ENCODE assay signal across 26 mouse cellular contexts in the genomic region with DNA sequence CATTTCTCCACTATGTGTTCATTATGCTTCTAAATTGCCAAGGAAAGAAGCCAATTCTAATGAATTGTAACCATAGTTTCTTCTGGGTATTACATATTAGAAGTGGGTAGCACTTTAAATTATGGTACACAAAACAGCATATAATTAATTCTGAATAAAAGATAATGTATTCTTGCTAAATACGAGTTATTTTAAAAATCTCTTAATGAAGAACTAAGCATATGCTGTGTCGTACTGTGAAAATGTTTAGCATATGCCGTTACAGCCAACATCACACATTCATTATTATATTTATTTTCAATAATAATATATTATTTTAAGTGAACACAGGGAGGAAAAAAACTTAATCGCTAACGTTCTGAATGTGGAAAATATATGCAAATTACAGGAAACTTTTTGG. TPM values are rescaled to one million over a fixed set of nuclear protein-coding genes. Genes with fewer than 3 reads are reported as not detected.
DNase-seq lines count a peak whose midpoint lies in the region; ATAC-seq and TF ChIP-seq lines count a peak whose summit lies in the region.
"Had no signal": no experiment of that assay in that cellular context is flagged by ENCODE, and none has a peak within 500 bp of the region (broad histone marks: within the 10 kb centered on the region; RNA-seq: fewer than 3 reads in every experiment).

No protein-coding gene starts in this region.

- no peak overlapping the region for H3K27ac ChIP-seq in forebrain, embryonic 13.5 days
- no peak overlapping the region for H3K27ac ChIP-seq in forebrain, embryonic 12.5 days
- H3K27ac ChIP-seq in forebrain, embryonic 15.5 days (replicated peaks) = no peak overlapping the region
- no peak overlapping the region for H3K27ac ChIP-seq in forebrain, embryonic 11.5 days (ENCODE audit: low read depth, low read length)
- no peak overlapping the region for H3K27ac ChIP-seq in forebrain, postnatal 0 days (ENCODE audit: low read depth, low read length)
- H3K27ac ChIP-seq: embryonic facial prominence, embryonic 13.5 days; embryonic facial prominence, embryonic 15.5 days; gastrocnemius, adult 2 months had no signal

- H3K9me3 ChIP-seq in forebrain, embryonic 13.5 days (replicated peaks) = no peaks in the 10 kb centered on the region
- H3K9me3 ChIP-seq in forebrain, embryonic 12.5 days = no peaks in the 10 kb centered on the region
- no peaks in the 10 kb centered on the region for H3K9me3 ChIP-seq in forebrain, embryonic 15.5 days
- no peaks in the 10 kb centered on the region for H3K9me3 ChIP-seq in forebrain, embryonic 11.5 days (ENCODE audit: control insufficient read depth, low read length)
- no peaks in the 10 kb centered on the region for H3K9me3 ChIP-seq in forebrain, postnatal 0 days (ENCODE audit: low read length)
- H3K9me3 ChIP-seq: embryonic facial prominence, embryonic 13.5 days; embryonic facial prominence, embryonic 15.5 days had no signal

- H3K36me3 ChIP-seq in forebrain, embryonic 13.5 days (ENCODE audit: poor library complexity, severe bottlenecking) = no peaks in the 10 kb centered on the region
- H3K36me3 ChIP-seq in forebrain, embryonic 12.5 days (replicated peaks) = no peaks in the 10 kb centered on the region
- H3K36me3 ChIP-seq in forebrain, embryonic 15.5 days = no peaks in the 10 kb centered on the region
- no peaks in the 10 kb centered on the region for H3K36me3 ChIP-seq in forebrain, embryonic 11.5 days (ENCODE audit: control insufficient read depth, insufficient read depth, low read length)
- H3K36me3 ChIP-seq in forebrain, postnatal 0 days (ENCODE audit: insufficient read depth) = no peaks in the 10 kb centered on the region; the same call in 1 of the 2 replicates
- H3K36me3 ChIP-seq: G1E had no signal

- H3K9ac ChIP-seq in forebrain, embryonic 13.5 days = no peak overlapping the region
- H3K9ac ChIP-seq in forebrain, embryonic 12.5 days = no peak overlapping the region
- no peak overlapping the region for H3K9ac ChIP-seq in forebrain, embryonic 15.5 days (replicated peaks)
- no peak overlapping the region for H3K9ac ChIP-seq in forebrain, embryonic 11.5 days (ENCODE audit: low read length)
- H3K9ac ChIP-seq in forebrain, postnatal 0 days = no peak overlapping the region
- H3K9ac ChIP-seq: embryonic facial prominence, embryonic 13.5 days; embryonic facial prominence, embryonic 15.5 days had no signal

- 69% methylated on average over 5 of the region's 5 CpGs for WGBS in forebrain, embryonic 13.5 days
- 83% methylated on average over 5 of the region's 5 CpGs for WGBS in forebrain, embryonic 12.5 days
- WGBS in forebrain, embryonic 15.5 days = 49% methylated on average over 5 of the region's 5 CpGs
- 92% methylated on average over 5 of the region's 5 CpGs for WGBS in forebrain, embryonic 11.5 days
- WGBS in forebrain, postnatal 0 days = 33% methylated on average over 5 of the region's 5 CpGs

- H3K4me3 ChIP-seq in forebrain, embryonic 13.5 days = no peak overlapping the region
- H3K4me3 ChIP-seq in forebrain, embryonic 12.5 days (replicated peaks) = no peak overlapping the region
- H3K4me3 ChIP-seq in forebrain, embryonic 15.5 days = no peak overlapping the region
- H3K4me3 ChIP-seq in forebrain, embryonic 11.5 days (ENCODE audit: low read depth, low read length) = no peak overlapping the region
- no peak overlapping the region for H3K4me3 ChIP-seq in forebrain, postnatal 0 days (ENCODE audit: low read depth, low read length)
- H3K4me3 ChIP-seq: embryonic facial prominence, embryonic 13.5 days; embryonic facial prominence, embryonic 15.5 days; erythroblast, embryonic 14.5 days; gastrocnemius, adult 2 months had no signal

- ATAC-seq in forebrain, embryonic 13.5 days = peak; percentile 13; the same call in 1 of the 2 replicates
- ATAC-seq in forebrain, embryonic 12.5 days (ENCODE audit: low FRiP score) = no peak
- peak; percentile 55; the same call in 1 of the 2 replicates for ATAC-seq in forebrain, embryonic 15.5 days (replicated peaks)
- ATAC-seq in forebrain, embryonic 11.5 days (replicated peaks; ENCODE audit: low FRiP score) = no peak
- peak; percentile 8; the same call in 1 of the 2 replicates for ATAC-seq in forebrain, postnatal 0 days
- ATAC-seq: activated CD4-positive, CD25-positive, alpha-beta regulatory T cell, adult 4 months; CD4-positive, CD25-positive, alpha-beta regulatory T cell, adult 4 months; Patski had no signal

- no peak for DNase-seq in forebrain, embryonic 11.5 days (ENCODE audit: low spot score)
- DNase-seq in forebrain, postnatal 0 days = no peak
- no peak for DNase-seq in c-Kit-positive CD71-positive TER-119-positive erythroid progenitor cells, embryonic 14.5 days (ENCODE audit: low spot score)
- DNase-seq: adrenal gland, adult 8-10 months; adrenal gland, postnatal 14 days; B cell, adult 2 months; cerebellum, adult 11 months; cerebellum, adult 18-20 months; cerebellum, adult 8-10 months; cerebellum, adult 9-11 months; cerebellum, postnatal 14 days; cerebellum, postnatal 36 days; embryo, embryonic 11 days; gastrocnemius, adult 2 months had no signal

- H3K27me3 ChIP-seq in forebrain, embryonic 13.5 days = no peaks in the 10 kb centered on the region
- H3K27me3 ChIP-seq in forebrain, embryonic 12.5 days = no peaks in the 10 kb centered on the region
- no peaks in the 10 kb centered on the region for H3K27me3 ChIP-seq in forebrain, embryonic 15.5 days
- no peaks in the 10 kb centered on the region for H3K27me3 ChIP-seq in forebrain, embryonic 11.5 days (ENCODE audit: control insufficient read depth, insufficient read depth, low read length)
- no peaks in the 10 kb centered on the region for H3K27me3 ChIP-seq in forebrain, postnatal 0 days (ENCODE audit: insufficient read depth, low read length)
- H3K27me3 ChIP-seq: CH12.LX; embryonic facial prominence, embryonic 13.5 days; embryonic facial prominence, embryonic 15.5 days; Patski had no signal

- H3K4me2 ChIP-seq in forebrain, embryonic 13.5 days = no peak overlapping the region
- no peak overlapping the region for H3K4me2 ChIP-seq in forebrain, embryonic 12.5 days
- no peak overlapping the region for H3K4me2 ChIP-seq in forebrain, embryonic 15.5 days (replicated peaks)
- no peak overlapping the region for H3K4me2 ChIP-seq in forebrain, embryonic 11.5 days (ENCODE audit: low read depth, low read length, severe bottlenecking)
- H3K4me2 ChIP-seq in forebrain, postnatal 0 days (ENCODE audit: low read depth) = no peak overlapping the region
- H3K4me2 ChIP-seq: embryonic facial prominence, embryonic 13.5 days; embryonic facial prominence, embryonic 15.5 days had no signal

- no peak for TF ChIP-seq CTCF in forebrain, postnatal 0 days (IDR thresholded peaks at IDR 0.05; ENCODE audit: low read depth)

- H3K4me1 ChIP-seq in forebrain, embryonic 13.5 days = no peaks in the 10 kb centered on the region
- no peaks in the 10 kb centered on the region for H3K4me1 ChIP-seq in forebrain, embryonic 12.5 days
- peaks cover 13% of the 10 kb centered on the region for H3K4me1 ChIP-seq in forebrain, embryonic 15.5 days
- H3K4me1 ChIP-seq in forebrain, embryonic 11.5 days (replicated peaks; ENCODE audit: control insufficient read depth, insufficient read depth, low read length) = no peaks in the 10 kb centered on the region
- H3K4me1 ChIP-seq in forebrain, postnatal 0 days (ENCODE audit: insufficient read depth) = no peaks in the 10 kb centered on the region
- H3K4me1 ChIP-seq: embryonic facial prominence, embryonic 15.5 days had no signal

RNA-seq across cellular contexts. Expression of gene Cdh11, which starts 31.6 kb away (rescaled TPM):
- 23.7 and 24.1 TPM in 2 replicates for polyA plus RNA-seq in forebrain, embryonic 13.5 days (2015; fragmentation: Nextera tagmentation; extraction: Ambion mirVana)
- 53.2 and 63.9 TPM in 2 replicates for polyA plus RNA-seq in forebrain, embryonic 12.5 days (2016; fragmentation: Nextera tagmentation; extraction: Ambion mirVana)
- 29.5 and 30.5 TPM in 2 replicates for polyA plus RNA-seq in forebrain, embryonic 15.5 days (2015; fragmentation: Nextera tagmentation; extraction: Ambion mirVana)
- polyA plus RNA-seq in forebrain, embryonic 11.5 days (2014; fragmentation: Nextera tagmentation; extraction: Ambion mirVana) = 74.5 and 83.7 TPM in 2 replicates
- 62.4 and 69.0 TPM in 2 replicates for total RNA-seq in forebrain, postnatal 0 days (2014; rRNA removed)
- 18.1 and 25.8 TPM in 2 replicates for polyA plus RNA-seq in forebrain, postnatal 0 days (2015; fragmentation: Nextera tagmentation; extraction: Ambion mirVana)
- total RNA-seq: common myeloid progenitor, adult 5-6 weeks had no signal
- polyA plus RNA-seq: erythroblast, embryonic 14.5 days; G1E had no signal

Comparison
In these comparisons a context has a peak if more than half of its experiments do, and no peak if none do; other contexts are left out.
1. ATAC-seq: peak in forebrain, embryonic 13.5 days (single experiment), forebrain, embryonic 15.5 days (single experiment) and forebrain, postnatal 0 days (single experiment); none in forebrain, embryonic 12.5 days (single experiment) and forebrain, embryonic 11.5 days (single experiment).